Mouse (Mus musculus): ENCODE results near the gene Wnt1.

DNA sequence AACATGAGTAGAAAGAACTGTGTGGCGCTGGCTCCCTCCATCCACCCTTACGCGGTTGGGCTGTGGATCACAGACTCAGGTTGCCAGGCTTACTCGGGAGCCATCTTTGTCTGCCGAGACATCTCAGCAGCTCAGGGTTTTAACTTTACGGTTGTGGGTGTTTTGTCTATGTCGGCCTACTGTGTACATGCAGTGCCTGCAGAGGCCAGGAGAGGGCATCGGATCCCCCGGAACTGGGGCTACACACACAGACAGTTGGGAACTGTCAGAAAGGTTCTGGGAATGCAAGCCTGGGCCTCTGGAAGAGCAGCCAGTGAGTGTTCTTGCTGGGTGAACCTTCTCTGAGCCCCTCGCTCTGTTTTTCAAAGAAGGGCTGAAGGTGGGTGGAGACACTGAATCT, 31.7 kb downstream of the Wnt1 start:
- peak; percentile 79 for TF ChIP-seq CTCF (IDR thresholded peaks at IDR 0.05; ENCODE audit: low read depth, low read length)
- TF ChIP-seq EP300 (IDR thresholded peaks at IDR 0.05; ENCODE audit: insufficient read depth, low read depth, low read length), result no peak

Data from ES-Bruce4 (cell line).